Mouse (Mus musculus): ENCODE measurements around the gene Ribc2.

Gene Ribc2

DNA sequence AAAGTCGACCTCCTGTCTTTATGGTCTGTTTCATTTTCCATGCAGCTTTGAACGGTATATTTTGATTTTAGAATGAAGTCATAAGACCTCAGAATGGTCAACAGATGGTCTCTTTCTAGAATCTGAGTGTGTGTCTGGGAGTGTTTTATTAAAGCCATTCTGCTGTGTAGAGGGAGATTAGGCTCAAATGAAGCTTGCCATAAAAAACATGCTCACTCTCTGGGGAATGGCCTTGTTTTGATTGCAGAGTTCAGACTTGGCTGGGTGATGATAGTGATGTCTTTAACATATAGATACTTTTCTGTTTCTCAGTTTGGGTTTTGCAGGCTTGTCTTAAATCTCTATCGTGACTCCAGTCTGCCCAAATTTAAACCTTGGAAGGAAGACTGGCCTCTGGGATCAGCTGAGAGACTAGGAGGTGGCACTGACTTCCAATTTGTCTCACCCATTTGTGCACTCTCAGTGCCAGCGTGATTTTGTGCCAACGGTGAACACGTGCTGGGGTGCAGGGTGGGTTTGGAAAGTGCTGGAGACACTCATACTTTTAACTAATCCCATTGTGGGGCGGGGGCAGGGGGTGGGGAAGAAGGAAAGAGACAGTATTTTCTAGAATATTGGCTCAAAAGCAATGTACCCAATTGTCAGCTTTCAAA lies 47.8 kb downstream of the Ribc2 start:
- peak; percentile 26 for DNase-seq

- no peak for DNase-seq
Observed at GRCm38 (mm10) chr15:85180368-85180767, 48.5 kb downstream of the Ribc2 start.

DNA sequence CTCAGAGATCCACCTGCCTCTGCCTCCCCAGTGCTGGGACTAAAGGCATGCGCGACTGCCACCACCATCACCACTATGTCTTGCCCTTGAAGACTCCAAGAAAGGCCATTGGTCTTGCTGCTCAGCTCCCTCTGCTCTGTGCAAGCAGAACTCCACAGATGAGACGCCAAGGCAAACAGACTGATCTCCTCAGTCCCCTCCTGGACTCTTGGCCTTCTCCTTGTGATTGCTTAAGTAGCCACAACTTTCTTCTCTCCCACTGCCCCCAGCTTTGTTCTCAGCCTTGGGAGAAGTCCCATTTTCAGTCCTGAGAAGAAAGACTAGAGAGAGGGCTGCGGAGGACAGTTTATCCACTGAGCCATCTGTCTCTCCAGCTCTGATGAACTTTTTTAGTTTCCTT lies 50.2 kb downstream of the Ribc2 start:
- no peak for DNase-seq

DNA sequence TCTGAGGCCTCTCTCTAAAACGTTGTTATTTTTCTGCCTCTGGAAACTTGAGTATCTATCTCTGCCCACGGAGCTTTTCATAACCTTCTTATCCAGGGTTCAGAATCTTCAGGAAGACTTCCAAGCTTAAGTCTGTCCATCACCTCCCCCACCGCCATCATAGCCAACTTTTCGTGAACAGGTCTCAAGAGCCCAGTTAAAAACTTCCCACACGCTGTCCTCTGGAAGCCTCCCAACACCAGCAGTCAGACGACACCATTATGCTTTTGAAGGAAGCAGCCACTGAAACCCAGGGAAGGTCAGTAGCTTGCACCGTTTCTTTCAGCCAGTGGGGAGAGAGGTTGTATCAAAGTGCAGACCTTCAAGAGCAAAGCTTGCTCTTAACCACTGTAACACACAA lies 55.0 kb downstream of the Ribc2 start:
- DNase-seq, result peak; percentile 45

DNA sequence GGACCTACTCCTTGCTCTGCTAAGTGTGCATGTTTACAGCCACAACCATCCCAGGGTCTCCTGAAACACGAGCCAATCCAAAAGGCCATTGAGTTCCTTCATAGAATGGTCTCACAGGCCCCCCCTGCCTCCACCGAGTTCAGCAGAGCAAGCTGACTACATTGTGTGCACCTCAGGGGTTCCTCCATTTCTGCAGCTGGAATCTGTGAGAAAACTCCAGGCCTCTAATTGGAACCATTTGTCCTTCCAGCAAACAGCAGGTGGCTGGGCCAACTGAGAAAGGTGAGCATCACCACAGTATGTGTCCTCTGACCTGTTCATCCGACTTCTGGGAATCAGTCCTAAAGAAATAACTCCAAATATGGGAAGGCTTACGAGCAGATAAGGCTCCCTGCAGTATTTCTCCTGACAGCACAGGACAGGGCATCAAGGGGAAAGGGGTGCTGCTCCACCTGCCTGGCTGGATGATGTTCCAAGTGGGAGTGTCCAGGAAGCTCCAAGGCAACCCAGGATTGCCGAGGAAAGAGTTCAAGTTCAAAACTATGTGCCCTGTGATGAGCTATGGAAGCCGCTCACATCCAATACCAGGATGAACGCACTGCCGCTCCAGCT lies 56.4 kb downstream of the Ribc2 start:
- DNase-seq, result no peak

All from kidney, postnatal 14 days (tissue).